Mouse (Mus musculus) intestine, postnatal 0 days (tissue): ENCODE data around the gene Pidd1. TPM values are rescaled to one million over a fixed set of nuclear protein-coding genes. Genes with fewer than 3 reads are reported as not detected.

ENCODE experiments used
- ATAC-seq: fragments of 200-750 bp; cut with Nextera tagmentation; 2 replicates; pipeline ENCODE4 v1.8.0; 2017; ENCODE audit warnings: mild to moderate bottlenecking, moderate TSS enrichment, moderate library complexity
- H3K27ac ChIP-seq: fragments of 300-500 bp; sonication (generic); 2 replicates; pipeline ENCODE4 v1.5.1; 2014; ENCODE audit warnings: mild to moderate bottlenecking, low read depth, low read length, moderate library complexity
- H3K27me3 ChIP-seq: fragments of 300-500 bp; sonication (generic); replicated peaks from 2 replicates; pipeline ENCODE4 v1.6.1; 2014; ENCODE audit warnings: low read length, mixed read lengths; ENCODE audit not compliant: control insufficient read depth, insufficient read depth
- H3K36me3 ChIP-seq: fragments of 300-500 bp; sonication (generic); 2 replicates; pipeline ENCODE4 v1.6.1; 2014; ENCODE audit warnings: mild to moderate bottlenecking, moderate library complexity; ENCODE audit not compliant: control insufficient read depth, insufficient read depth
- H3K4me1 ChIP-seq: fragments of 300-500 bp; sonication (generic); replicated peaks from 2 replicates; pipeline ENCODE4 v1.6.1; 2014; ENCODE audit warnings: antibody characterized with exemption, low read length, mixed read lengths; ENCODE audit not compliant: control insufficient read depth, insufficient read depth
- H3K4me2 ChIP-seq: fragments of 300-500 bp; sonication (generic); replicated peaks from 2 replicates; pipeline ENCODE4 v1.6.1; 2014; ENCODE audit warnings: low read depth, mild to moderate bottlenecking, moderate library complexity
- H3K4me3 ChIP-seq: fragments of 300-500 bp; sonication (generic); 2 replicates; pipeline ENCODE4 v1.5.1; 2014; ENCODE audit warnings: low read depth, low read length
- H3K9ac ChIP-seq: fragments of 300-500 bp; sonication (generic); 2 replicates; pipeline ENCODE4 v1.6.1; 2014; ENCODE audit warnings: mild to moderate bottlenecking, low read depth, low read length
- H3K9me3 ChIP-seq: fragments of 300-500 bp; sonication (generic); 2 replicates; pipeline ENCODE4 v1.6.1; 2016; ENCODE audit warnings: mixed run types; ENCODE audit not compliant: control insufficient read depth
- CTCF ChIP-seq: sonication (generic); IDR thresholded peaks from 2 replicates; pipeline ENCODE4 v1.5.1; 2016; ENCODE audit warnings: low read depth, mild to moderate bottlenecking, control low read depth, antibody characterized with exemption, moderate library complexity
- WGBS: fragments of 180-500 bp; shearing (Covaris S2); extraction: QIAGEN DNeasy Blood & Tissue Kit; methylation state at CpG from one replicate; pipeline ENCODE4 v1.1.7; 2014; 5-methylcytosine and 5-hydroxymethylcytosine counted together
- polyA plus RNA-seq: library from polyadenylated mRNA; unstranded; fragments of >200 nt; fragmentation: Nextera tagmentation; extraction: Ambion mirVana; gene quantifications from 2 replicates; pipeline ENCODE4 v1.2.1, GENCODE M21; 2015

The Pidd1 gene
- polyA plus RNA-seq, 1 experiment from 2014 or later: 1.6 TPM

- WGBS: 73% methylated on average over 12 of the region's 12 CpGs
- Histone ChIP-seq H3K9ac (no peak overlapping the region), H3K4me1 (no peaks in the 10 kb centered on the region; the same call in 1 of the 2 replicates), H3K4me3 (no peak overlapping the region), H3K36me3 (peaks cover 20% of the 10 kb centered on the region), H3K4me2 (no peak overlapping the region), H3K27me3 (no peaks in the 10 kb centered on the region), H3K9me3 (no peaks in the 10 kb centered on the region), H3K27ac (no peak overlapping the region)
- no peak for TF ChIP-seq CTCF
- no peak for ATAC-seq
These were observed 16.7 kb downstream of the Pidd1 start for GRCm38 (mm10) chr7:141426948-141427730.

GRCm38 (mm10) chr7:141423811-141424210, 20.0 kb downstream of the Pidd1 start:
- ATAC-seq: no peak
- Histone ChIP-seq H3K27ac (no peak overlapping the region), H3K36me3 (no peaks in the 10 kb centered on the region), H3K4me3 (no peak overlapping the region), H3K9me3 (no peaks in the 10 kb centered on the region), H3K9ac (no peak overlapping the region), H3K27me3 (no peaks in the 10 kb centered on the region), H3K4me1 (no peaks in the 10 kb centered on the region), H3K4me2 (no peak overlapping the region)
- WGBS: 73% methylated on average over 4 of the region's 4 CpGs
- no peak for TF ChIP-seq CTCF

- Histone ChIP-seq H3K27ac (peak overlapping the region; percentile 9), H3K4me3 (no peak overlapping the region), H3K27me3 (no peaks in the 10 kb centered on the region), H3K4me1 (no peaks in the 10 kb centered on the region), H3K9ac (no peak overlapping the region), H3K9me3 (no peaks in the 10 kb centered on the region), H3K36me3 (no peaks in the 10 kb centered on the region), H3K4me2 (no peak overlapping the region)
- no peak for TF ChIP-seq CTCF
- peak; percentile 66 for ATAC-seq
- 36% methylated on average over 9 of the region's 9 CpGs for WGBS
These were observed 23.7 kb downstream of the Pidd1 start for GRCm38 (mm10) chr7:141420030-141420702.

GRCm38 (mm10) chr7:141418970-141419369, 24.9 kb downstream of the Pidd1 start:
- WGBS: 24% methylated on average over 7 of the region's 7 CpGs
- Histone ChIP-seq H3K27me3 (no peaks in the 10 kb centered on the region), H3K9ac (no peak overlapping the region), H3K4me3 (no peak overlapping the region), H3K9me3 (no peaks in the 10 kb centered on the region), H3K27ac (peak overlapping the region; percentile 65), H3K4me1 (no peaks in the 10 kb centered on the region), H3K4me2 (no peak overlapping the region), H3K36me3 (no peaks in the 10 kb centered on the region)
- TF ChIP-seq CTCF: no peak
- ATAC-seq: peak; percentile 55

DNA sequence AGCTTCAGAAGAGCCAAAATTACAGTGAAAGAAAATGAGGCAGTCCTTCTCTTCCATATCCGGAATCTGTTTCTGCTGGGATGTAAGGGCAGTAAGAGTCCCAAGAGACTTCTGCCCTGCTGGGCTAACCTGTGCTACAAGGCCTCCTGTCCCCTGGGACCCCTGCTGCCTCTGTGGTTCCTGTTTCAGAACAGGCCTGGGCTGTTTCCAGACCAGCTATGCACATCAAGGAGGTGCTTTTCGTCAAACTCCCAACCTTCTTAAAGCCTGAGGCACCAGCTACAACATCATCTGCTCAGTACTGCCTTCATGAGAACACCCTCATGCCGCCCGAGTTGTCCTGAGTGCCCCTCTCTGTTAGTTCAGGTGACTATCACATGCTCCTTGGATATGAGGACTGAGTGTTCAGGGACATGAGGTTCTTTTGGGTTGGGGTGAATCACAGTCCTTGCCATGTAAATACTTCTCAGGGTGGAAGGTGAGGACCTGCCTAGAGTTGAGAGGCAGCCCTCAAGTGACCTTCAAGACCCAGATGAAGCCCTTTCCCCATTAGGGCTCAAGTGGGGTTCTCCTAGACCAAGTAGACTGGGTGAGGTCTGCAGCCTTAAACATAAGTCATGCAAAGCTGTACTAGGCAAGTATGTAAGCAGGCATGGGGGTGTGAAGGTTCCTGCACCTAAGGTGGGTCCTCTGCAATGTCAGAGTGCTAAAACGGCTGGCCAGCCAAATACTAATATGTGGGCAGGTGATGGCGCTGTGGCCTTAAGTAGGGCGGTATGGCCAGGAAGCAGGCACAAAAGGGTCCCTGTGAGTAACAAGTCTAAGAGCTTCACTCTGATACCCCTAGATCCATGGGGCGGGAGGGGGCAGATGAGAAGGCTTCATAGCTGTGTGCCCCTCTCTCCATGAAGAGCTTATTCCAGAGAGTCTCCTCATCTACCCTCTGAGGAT, 25.8 kb downstream of the Pidd1 start:
- TF ChIP-seq CTCF: peak; percentile 60
- Histone ChIP-seq H3K9me3 (no peaks in the 10 kb centered on the region), H3K9ac (no peak overlapping the region), H3K4me1 (peaks cover 3% of the 10 kb centered on the region; the same call in 1 of the 2 replicates), H3K4me3 (no peak overlapping the region), H3K36me3 (no peaks in the 10 kb centered on the region), H3K27ac (peak overlapping the region; percentile 65), H3K4me2 (no peak overlapping the region; the same call in 1 of the 2 replicates), H3K27me3 (no peaks in the 10 kb centered on the region)
- 65% methylated on average over 8 of the region's 8 CpGs for WGBS
- no peak for ATAC-seq
